Mouse (Mus musculus): ENCODE results near the gene Kri1.
"Not testable (repeated sequence)": the region's sequence is repeated elsewhere in the genome, so short reads cannot be mapped to it uniquely, and the experiment has no call there.

Kri1 gene

GRCm38 (mm10) chr9:21243826-21244427, 43.8 kb downstream of the Kri1 start:
- DNase-seq (ENCODE audit: low read depth) = no peak

GRCm38 (mm10) chr9:21241343-21241742, 46.4 kb downstream of the Kri1 start:
- DNase-seq (ENCODE audit: low read depth) = peak; percentile 77

- DNase-seq (ENCODE audit: low read depth) = no peak
These were observed 48.3 kb downstream of the Kri1 start for GRCm38 (mm10) chr9:21239465-21239848.

GRCm38 (mm10) chr9:21238733-21239464, 48.9 kb downstream of the Kri1 start, which contains the start of gene Keap1:
Gene Keap1 (minus strand): TSS chr9:21239361.
- DNase-seq (ENCODE audit: low read depth) = peak; percentile 84

GRCm38 (mm10) chr9:21238004-21238732, 49.6 kb downstream of the Kri1 start:
- peak; percentile 51 for DNase-seq (ENCODE audit: low read depth)

GRCm38 (mm10) chr9:21237368-21238003, 50.3 kb downstream of the Kri1 start:
- DNase-seq (ENCODE audit: low read depth) = peak; percentile 57

- no peak for DNase-seq (ENCODE audit: low read depth)
These were observed 50.8 kb downstream of the Kri1 start for GRCm38 (mm10) chr9:21236991-21237367.

- DNase-seq (ENCODE audit: low read depth) = no peak
These were observed 52.4 kb downstream of the Kri1 start for GRCm38 (mm10) chr9:21235341-21235740.

- DNase-seq (ENCODE audit: low read depth) = no peak
These were observed 54.0 kb downstream of the Kri1 start for GRCm38 (mm10) chr9:21233805-21234204.

- no peak for DNase-seq (ENCODE audit: low read depth)
These were observed 54.4 kb downstream of the Kri1 start for GRCm38 (mm10) chr9:21233366-21233765.

GRCm38 (mm10) chr9:21232867-21233266, 54.9 kb downstream of the Kri1 start:
- DNase-seq (ENCODE audit: low read depth) = no peak

- no peak for DNase-seq (ENCODE audit: low read depth)
These were observed 56.2 kb downstream of the Kri1 start for GRCm38 (mm10) chr9:21231551-21231950.

- DNase-seq (ENCODE audit: low read depth) = no peak
These were observed 60.4 kb downstream of the Kri1 start for GRCm38 (mm10) chr9:21227342-21227741.

- no peak for DNase-seq (ENCODE audit: low read depth)
These were observed 62.4 kb downstream of the Kri1 start for GRCm38 (mm10) chr9:21225415-21225758.

- DNase-seq (ENCODE audit: low read depth) = peak; percentile 84
These were observed 63.0 kb downstream of the Kri1 start for GRCm38 (mm10) chr9:21224576-21225414.

- DNase-seq (ENCODE audit: low read depth) = no peak
These were observed 63.9 kb downstream of the Kri1 start for GRCm38 (mm10) chr9:21223906-21224305.

- DNase-seq (ENCODE audit: low read depth) = not testable (repeated sequence)
These were observed 64.3 kb downstream of the Kri1 start for GRCm38 (mm10) chr9:21223490-21223889.
